Mouse (Mus musculus): ENCODE data around the gene Stk17b.

Gene Stk17b

DNA sequence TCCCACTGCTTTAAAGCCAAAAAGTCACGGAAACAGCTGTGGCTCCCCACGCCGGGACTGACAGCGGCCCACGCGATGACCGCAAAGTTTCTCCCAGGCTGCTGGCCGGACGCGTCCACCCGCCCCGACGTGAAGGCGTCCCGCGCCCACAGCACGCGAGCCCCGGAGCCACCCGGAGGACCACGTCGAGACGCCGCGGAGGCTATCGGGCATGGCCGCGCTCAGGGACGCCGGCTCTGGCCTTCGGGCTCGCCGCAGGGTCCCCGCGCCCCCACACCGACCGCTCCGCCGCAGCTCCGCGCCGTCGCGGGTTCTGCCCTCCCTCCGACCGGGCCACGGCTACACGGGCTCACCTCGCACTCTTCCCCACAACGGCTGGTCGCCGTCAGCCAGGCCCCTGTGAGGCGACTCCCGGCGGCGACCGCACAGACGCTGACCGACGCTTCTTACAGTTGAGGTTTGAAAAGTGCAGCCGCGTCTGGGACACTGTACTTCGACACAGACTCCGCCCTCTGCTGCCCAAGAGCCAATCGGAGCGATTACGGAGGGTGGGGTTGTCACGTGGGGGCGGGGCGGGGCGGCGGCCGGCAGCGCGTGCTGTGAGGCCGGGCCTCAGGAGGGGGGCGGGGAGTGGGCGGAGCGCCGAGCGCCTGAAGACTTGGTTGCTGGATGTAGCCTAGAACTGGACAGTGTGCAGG, at the start of gene Stk17b:
Gene Stk17b, minus strand, starts transcription at position 504 of the 698 bp plus-strand sequence.
- peak; percentile 95 for DNase-seq (ENCODE audit: inconsistent ontology term)

DNA sequence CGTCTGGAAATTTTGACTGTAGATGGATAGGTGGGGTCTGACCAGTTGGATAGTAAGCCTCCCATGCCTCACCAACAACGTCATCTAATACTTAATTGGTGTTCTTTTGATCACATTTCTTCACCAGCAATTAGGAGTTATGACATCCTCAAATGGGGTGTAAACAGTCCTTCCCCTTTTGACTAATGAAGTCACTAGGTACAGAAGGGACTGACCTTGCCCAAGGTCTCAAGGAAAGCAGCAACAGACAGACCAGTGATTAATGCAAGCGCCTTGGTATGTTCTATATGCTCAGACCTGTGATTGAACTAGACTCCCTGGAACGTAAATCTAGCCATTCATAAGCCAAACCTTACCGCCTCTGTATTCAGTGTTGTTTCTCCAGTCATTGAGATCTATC, 45.3 kb upstream of the Stk17b start:
- no peak for DNase-seq (ENCODE audit: inconsistent ontology term)

DNA sequence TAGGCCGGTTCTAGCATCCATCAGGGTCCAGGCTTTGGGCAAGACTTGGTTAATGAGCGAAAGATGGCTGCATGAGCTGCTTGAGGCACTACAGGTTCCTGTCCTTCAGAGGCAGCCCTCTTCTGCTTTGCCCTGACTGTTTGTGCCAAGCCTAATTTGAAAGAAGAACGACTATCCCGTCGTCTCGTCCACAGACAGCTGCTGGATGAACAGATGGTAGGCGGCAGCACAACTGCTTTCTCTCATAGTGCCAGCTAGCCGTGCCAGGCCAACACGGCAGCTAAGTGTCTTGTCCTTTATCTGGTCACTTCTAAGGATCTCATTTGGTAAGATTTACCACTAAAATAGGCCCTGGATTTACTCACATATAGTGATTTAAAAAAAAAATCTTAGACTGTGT, 44.1 kb upstream of the Stk17b start:
- DNase-seq (ENCODE audit: inconsistent ontology term), result no peak

DNA sequence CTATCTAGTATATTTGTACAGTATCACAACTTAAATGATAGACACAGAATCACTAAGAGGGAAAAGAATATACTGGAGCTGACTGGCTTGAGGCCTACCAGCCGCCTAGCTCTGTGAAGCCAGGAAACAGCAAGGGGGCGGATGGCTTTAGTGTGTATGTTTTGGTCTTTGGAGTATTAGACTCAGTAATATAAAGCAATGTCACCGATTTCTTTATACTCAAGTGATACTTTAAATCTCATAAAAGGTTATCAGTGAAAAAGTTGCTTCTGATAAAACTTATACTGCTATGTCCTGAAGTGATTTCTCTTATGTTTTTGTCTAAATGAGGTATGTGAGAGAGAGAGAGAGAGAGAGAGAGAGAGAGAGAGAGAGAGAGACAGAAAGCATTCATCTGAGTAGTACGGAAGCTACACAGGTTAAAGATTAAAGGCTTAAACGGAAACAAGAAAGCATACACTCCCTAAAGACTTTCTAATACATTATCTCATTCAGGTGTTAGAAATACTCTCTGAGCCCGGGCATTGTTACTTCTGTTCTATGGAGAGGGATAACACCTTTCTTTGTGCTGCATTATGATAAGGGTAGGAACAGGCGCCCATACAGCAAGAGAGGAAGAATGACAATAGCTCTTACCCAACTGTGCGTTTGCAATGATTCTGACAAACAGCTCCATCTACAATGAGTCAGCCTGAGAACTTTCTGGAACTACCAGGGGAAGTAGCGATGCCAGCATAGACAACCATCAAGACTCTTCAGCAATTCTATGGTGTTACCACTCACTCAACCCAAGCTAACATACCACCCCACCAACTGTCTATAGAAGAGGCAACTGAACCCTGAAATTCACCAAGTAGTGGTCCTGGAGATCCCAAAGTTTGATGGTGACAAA, 39.7 kb upstream of the Stk17b start:
- no peak for DNase-seq (ENCODE audit: inconsistent ontology term)

DNA sequence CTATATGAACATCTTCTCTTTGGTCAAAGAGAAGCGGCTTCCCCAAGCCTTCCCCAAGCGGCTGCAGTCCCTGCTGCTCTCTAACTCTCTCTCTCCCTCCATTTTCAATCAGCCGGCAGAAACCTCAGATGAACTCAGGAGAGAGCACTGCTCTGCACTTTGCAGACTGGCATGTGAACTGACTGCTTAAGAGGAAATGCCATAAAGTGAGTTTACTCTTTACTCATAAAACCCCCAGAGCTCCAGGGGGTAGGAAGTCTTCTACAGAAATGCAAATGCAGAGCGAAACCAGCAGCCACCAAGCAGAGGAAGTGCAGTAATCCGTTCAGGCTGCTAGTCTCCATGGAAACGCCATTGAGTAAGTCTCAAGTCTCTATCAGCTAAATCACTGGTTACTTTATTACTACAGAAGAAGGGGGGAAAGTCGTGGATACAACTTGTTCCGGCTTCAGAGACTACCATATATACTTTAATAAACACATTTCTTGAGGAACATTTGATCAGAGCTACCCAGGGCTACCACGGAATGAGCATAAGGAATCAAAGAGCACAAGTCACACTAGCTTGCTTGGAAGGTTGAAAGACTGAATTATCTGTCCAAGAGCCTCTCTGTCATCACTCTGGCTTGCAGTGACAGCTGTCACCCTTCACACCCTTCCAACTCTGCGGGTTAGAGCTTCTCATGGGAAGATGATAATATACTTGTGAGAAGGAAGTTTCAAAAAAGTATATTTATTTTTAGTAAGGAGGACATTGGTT, 38.8 kb upstream of the Stk17b start:
- DNase-seq (ENCODE audit: inconsistent ontology term), result peak; percentile 46

DNA sequence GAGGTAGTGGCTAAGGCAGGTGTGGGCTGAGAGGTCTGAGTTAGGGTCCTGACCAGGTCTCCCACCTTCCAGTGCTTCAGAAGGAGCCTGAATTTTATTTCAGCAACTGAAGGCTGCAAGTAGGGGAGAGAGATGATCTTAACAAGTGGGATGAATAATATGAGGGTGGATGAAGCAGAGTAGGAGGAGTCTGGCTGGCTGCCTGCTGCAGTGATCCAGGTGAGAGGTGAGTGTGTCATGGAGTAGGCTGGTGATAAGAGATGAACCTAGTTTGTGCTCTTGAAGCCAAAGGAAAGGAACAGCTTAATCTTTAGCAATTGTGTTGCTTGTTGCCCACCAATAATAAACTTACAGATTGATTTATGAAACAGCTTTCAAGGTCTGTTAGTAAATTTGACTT, 37.0 kb upstream of the Stk17b start:
- DNase-seq (ENCODE audit: inconsistent ontology term), result no peak

DNA sequence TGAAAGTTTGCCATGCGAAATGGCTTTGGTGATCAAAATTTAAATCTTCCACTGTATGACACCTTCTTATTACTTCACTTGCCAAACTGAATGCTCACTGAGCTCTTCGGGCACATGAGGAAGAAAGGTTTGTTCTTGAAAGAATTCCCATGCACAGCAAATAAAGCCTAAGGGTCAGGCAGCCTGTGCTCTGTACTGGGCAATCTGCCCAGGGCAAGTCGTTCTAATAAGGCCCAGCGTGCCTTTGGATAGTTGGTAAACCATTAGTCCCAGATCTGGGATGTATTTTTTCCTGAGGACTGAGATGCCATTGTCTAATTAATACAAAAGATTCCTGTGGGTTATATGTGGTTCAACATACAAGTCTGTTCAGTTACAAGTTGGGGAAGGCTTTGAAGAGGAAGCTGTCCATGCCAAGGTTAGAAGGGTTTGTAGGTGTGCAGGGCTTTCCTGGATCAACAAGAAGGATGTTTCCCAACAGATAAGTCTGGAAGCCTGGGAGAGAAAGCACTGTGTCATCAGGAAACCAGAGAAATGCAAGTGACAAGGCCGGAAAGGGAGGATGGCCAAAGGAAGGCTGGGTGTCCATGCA, 35.1 kb upstream of the Stk17b start:
- peak; percentile 75 for DNase-seq (ENCODE audit: inconsistent ontology term)

DNA sequence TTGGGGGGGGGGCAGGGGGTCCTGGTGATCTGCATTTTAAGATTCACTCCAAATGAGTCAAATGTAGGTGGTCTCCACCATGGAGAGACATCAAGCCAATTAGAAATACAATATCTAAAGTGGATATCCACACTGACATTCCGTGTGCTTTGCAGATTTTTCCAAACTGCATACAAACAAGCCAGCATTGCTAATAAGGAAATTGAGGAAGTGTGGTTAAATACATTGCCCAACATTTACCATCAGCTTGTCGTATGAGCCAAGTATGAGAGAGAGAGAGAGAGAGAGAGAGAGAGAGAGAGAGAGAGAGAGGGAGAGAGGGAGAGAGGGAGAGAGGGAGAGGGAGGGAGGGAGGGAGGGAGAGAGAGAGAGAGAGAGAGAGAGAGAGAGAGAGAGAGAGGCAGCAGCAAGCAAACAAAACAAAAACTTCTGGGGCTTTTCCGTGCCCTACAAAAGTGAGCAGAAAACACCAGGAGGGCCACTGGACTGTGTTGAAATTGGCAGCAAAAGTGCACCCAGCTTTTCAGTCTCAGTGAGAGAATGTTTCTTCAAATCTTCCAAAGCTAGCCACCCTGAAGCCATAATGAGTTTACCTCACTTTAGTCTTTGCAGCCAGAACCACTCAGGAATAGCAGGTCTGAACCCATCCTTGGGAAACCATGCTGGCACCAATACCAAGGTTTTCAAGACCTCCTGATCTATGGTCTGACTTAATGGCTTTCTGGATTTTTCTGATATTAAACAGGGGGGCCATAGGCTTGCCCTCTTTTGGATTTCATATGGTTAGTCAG, 33.2 kb upstream of the Stk17b start:
- peak; percentile 50 for DNase-seq (ENCODE audit: inconsistent ontology term)

DNA sequence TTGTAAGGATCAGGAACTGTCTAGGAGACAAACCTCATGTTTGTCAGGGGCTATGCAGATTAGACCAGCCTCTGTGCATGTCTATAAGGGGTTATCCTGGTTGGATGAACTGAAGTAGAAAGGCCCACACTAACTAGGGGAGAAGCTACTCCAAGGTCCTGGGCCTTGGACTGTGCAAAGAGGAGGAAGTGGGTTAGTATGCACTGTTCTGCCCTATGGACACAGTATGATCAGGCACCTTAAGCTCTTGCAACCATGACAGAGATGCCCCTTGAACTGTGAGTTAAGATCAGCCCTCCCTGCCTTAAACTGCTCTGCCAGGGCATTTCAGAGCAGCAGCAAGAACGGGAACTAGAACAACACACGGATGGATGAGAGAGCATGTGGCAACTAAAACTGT, 31.3 kb upstream of the Stk17b start:
- no peak for DNase-seq (ENCODE audit: inconsistent ontology term)

DNA sequence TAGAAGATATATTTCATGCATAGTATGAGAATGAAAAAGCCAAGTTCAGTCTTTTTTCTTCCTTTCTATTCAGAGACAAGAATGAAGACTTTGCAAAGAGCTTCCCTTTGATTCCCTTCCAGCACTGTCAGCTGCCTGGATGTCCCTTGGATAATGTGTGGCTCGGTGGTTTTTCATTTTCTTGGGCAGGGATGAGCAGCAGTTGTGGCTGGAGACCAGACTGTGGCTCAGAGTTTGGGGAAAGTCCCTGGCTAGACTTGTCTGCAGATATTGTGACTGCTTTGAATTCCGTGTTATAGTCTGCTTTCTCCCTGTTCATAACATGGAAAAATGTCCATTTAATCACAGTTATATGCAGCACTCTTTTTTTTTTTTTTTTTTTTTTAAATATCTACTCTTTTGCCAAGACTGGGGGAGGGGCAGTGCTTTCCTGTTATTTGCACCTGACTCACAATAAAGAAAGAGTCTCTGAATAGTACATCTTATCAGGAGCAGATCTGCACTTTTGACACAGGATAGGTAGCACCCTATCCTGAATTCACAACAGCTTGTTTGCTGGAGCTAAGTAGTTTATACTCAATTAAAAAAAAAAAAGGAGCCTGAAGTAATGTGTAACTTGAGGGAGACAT, 29.2 kb upstream of the Stk17b start:
- DNase-seq (ENCODE audit: inconsistent ontology term), result peak; percentile 82

DNA sequence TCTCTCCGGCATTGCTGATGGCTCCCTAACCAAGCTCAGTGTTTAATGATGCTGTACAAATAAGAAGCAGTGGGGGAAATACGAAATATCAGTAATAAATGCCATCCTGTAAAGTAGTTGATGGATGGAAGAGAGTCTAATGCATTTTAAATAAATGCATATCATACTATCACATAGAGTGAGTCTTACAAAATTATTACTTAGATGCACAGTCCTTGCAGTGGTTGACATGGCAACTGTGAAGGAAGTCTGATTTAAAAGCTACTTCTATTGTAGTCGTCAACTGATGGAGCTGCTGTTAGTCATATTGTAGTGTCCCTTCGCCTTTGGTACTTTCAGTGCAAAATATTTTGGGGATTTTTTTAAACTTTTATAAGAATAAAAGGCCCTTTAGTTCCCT, 26.9 kb upstream of the Stk17b start:
- no peak for DNase-seq (ENCODE audit: inconsistent ontology term)

DNA sequence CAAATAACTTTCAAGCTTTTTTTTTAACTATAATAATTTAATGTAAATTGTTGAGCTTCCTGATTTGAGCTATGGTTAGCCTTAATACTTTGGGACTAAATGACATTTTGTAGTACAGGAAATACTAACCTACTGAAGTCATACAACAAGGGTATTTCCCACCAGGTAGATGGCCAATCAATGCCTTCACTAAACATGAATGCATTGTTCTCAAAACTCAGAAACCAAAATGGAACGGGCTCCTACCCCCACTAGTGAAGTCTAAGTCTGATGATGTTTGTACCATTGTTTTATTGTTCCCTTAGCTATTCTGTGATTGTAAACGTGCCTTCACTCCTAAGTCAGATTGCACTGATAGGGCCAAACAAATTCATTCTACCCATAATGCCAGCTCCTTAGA, 23.2 kb upstream of the Stk17b start:
- no peak for DNase-seq (ENCODE audit: inconsistent ontology term)

DNA sequence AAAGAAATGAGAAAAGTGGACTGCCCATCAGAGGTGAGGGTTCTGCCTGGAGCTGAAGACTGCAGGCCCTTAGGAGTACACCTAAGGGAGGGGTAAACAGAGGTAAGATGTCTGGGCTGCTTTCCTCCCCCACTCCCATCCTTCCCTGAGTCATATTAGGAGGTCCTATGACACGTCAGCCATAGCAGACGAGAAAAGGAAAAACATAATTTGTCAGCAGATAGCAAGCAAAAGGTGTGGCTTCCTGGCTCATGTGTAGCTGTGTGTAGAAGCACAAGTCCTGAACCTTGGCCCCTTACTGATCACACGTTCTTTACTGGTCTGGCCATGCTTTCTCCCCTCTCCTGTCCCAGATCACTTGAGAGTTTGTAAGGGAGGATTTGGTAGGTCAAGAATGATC, 12.8 kb upstream of the Stk17b start:
- DNase-seq (ENCODE audit: inconsistent ontology term), result no peak

DNA sequence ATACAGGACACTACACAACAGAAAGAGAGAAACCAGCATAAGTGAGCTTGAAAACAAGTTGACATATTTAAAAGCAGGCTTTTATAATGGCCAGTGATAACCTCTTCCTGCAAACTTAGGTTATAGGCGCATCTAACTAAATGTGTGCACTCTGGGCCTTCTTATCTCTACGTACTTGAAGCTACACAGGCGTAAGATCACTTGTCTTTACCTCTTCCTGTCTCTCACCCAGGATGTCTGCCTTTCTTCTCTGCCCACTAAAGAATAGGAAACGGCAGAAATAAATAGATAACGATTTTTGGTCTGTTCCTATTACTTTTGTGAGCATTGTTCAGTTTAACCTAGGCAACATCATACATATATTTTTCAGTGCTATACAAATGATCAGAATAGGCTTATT, 12.1 kb upstream of the Stk17b start:
- no peak for DNase-seq (ENCODE audit: inconsistent ontology term)

DNA sequence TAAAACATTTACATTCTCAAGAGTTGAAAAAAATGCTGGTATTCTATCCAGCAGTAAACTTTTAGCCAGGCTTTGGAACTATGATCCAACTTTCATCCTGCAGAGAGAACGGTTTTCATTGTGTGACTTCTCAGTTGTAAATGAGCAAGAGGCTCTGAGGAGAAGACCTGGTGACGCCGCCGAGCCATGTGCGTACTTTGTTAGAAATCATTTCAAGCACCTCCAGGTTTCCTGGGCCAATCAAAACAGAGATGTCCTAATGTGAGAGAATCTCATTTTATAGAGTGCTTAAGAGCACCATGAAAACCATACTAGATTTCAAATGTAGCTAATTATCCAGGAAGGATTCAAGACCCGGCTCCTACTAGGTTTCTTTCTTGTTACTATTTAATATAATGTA, 11.2 kb upstream of the Stk17b start:
- no peak for DNase-seq (ENCODE audit: inconsistent ontology term)

DNA sequence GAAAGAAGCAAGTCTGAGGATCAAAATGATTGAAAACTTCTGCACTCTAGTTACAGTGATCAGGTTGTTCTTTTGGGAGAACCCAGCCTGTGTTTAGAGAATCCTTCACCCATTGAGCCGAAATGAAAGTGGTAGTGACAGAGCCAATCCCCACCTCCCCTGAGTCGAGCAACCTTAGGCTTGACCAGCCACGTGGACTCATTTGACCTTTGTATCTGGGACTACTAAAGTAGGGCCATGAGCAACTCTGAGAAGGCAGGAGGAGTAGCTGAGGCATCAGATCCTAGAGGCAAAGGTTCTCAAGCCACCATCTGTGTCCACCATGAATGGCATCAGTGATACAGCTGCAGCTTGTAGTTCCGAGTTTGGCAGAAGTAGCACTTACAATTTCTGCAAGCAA, 10.6 kb upstream of the Stk17b start:
- DNase-seq (ENCODE audit: inconsistent ontology term), result no peak

DNA sequence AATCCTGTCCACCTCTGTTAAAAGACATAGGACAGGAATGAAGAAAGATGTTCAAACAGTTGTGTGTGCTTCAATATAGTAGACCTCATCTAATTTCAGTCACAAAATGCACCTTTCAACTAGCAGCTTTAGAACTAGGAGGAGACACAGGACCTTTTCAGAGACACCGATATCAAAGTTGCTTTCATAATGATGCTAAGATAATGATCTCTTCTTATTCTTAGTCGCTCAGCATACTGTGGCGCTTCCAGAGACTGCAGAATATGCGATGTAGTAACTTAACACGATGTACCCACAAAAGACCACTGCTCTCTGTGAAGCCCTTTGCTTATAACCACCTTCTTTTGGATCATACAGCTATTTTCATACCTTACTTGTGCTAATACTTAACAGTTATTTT, 10.1 kb upstream of the Stk17b start:
- no peak for DNase-seq (ENCODE audit: inconsistent ontology term)

DNA sequence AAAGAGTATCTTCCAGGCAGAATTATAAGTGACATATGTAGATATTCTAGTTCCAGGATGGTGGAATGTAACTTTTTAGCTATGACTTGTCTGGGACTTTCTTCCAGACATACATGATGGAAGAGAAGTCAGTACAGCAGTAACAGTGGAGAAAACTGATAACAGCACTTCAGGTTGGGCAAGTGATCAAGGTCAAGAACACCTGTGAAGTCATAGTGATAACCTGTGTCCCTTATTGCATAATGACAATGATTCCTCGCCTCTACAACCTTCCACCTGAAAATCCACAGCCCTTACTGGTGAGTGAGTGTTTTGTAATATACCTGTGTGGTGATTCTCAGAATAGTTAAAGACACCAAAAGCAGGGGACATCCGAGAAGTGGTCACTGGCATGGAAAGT, 9.3 kb upstream of the Stk17b start:
- no peak for DNase-seq (ENCODE audit: inconsistent ontology term)

DNA sequence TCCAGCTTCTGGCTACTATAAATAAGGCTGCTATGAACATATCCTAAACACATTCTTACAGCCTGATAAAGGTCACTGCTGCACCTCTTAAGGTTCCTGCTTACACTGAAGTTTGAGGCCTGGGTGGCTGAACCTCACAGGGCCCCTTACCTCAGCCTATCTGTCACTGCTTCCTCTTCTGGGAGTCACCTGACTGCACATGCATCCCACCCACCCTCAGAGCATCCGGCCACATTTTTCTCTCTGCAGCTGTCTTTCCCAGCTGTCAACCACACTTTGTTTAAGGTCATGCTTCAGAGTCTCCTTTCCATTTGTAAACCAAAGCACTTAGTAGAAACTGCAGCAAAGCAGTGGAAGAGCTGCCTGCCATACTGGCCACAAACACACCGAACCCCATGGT, 6.3 kb upstream of the Stk17b start:
- no peak for DNase-seq (ENCODE audit: inconsistent ontology term)

DNA sequence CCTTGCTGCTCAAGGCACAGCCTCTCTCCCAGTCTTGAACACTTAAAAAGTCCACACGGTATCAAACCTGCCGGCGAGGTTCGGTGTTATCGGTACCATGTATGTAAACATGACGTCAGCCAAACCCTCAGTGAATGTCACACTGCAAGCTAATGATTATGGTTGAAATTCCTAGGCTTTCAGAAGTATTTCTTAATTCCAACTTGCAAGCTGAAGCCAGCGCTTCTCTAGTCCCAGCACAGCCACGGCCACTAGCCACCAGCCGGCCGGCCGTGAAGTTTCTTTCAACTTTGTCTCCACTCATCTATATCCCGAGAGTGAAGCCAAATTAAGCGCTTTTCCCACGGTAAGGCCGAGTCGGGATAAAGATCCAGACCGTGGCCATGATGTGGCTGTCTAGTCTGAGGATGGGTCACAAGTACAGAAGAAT, 718 bp downstream of the Stk17b start:
- DNase-seq (ENCODE audit: inconsistent ontology term), result peak; percentile 72

DNA sequence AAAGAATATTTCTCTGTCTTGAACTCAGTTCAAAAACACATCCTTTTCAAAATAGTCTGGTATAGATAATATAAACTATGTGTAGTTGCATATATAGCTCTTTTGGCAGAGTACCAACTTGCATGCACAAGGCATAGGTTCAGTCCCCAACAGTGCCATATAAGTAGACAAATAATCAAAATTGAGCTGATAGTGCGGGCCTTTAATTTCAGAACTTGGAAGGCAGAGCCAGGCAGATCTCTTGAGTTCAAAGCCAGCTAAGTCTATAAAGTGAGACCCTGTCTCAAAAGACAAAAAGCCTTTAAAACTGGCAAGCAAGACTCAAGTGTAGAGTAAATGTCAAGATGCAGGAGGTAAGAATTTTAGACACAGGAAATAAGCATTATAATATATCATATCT, 2.1 kb downstream of the Stk17b start:
- DNase-seq (ENCODE audit: inconsistent ontology term), result no peak

Measured in Muller cell, postnatal 12 days (primary cell).